Mouse (Mus musculus) fat pad, adult 2 months (tissue): Measurements from ENCODE around the gene Plscr1.

Experiments
- DNase-seq: peaks from one replicate; pipeline ENCODE4 v3.0.0-alpha.2; 2011; ENCODE audit warnings: low read depth, low spot score; ENCODE audit errors: extremely low read depth

Plscr1 gene

GRCm38 (mm10) chr9:92249447-92249852 is at the start of gene Plscr1:
TSS of gene Plscr1 (plus strand) at chr9:92249750.
- DNase-seq: no peak

- no peak for DNase-seq
Observed at GRCm38 (mm10) chr9:92204397-92204796, 45.2 kb upstream of the Plscr1 start.

GRCm38 (mm10) chr9:92207307-92207706 is 42.2 kb upstream of the Plscr1 start:
- no peak for DNase-seq

GRCm38 (mm10) chr9:92207757-92208156 is 41.8 kb upstream of the Plscr1 start:
- no peak for DNase-seq

- no peak for DNase-seq
Observed at GRCm38 (mm10) chr9:92209850-92210249, 39.7 kb upstream of the Plscr1 start.

- DNase-seq: no peak
Observed at GRCm38 (mm10) chr9:92210386-92210967, 39.1 kb upstream of the Plscr1 start.

GRCm38 (mm10) chr9:92211048-92211447 is 38.5 kb upstream of the Plscr1 start:
- DNase-seq: no peak

- no peak for DNase-seq
Observed at GRCm38 (mm10) chr9:92217484-92217883, 32.1 kb upstream of the Plscr1 start.

GRCm38 (mm10) chr9:92217896-92218295 is 31.7 kb upstream of the Plscr1 start:
- no peak for DNase-seq

GRCm38 (mm10) chr9:92220151-92220550 is 29.4 kb upstream of the Plscr1 start:
- DNase-seq: no peak

GRCm38 (mm10) chr9:92221480-92221879 is 28.1 kb upstream of the Plscr1 start:
- no peak for DNase-seq

GRCm38 (mm10) chr9:92224598-92225231 is 24.8 kb upstream of the Plscr1 start:
- DNase-seq: no peak

- DNase-seq: no peak
Observed at GRCm38 (mm10) chr9:92226127-92226655, 23.4 kb upstream of the Plscr1 start.

- DNase-seq: no peak
Observed at GRCm38 (mm10) chr9:92226795-92227194, 22.8 kb upstream of the Plscr1 start.

GRCm38 (mm10) chr9:92228867-92229832 is 20.4 kb upstream of the Plscr1 start:
- no peak for DNase-seq

- no peak for DNase-seq
Observed at GRCm38 (mm10) chr9:92229833-92230205, 19.7 kb upstream of the Plscr1 start.

- DNase-seq: no peak
Observed at GRCm38 (mm10) chr9:92234901-92235458, 14.6 kb upstream of the Plscr1 start.

- no peak for DNase-seq
Observed at GRCm38 (mm10) chr9:92248773-92249446, 640 bp upstream of the Plscr1 start.

- no peak for DNase-seq
Observed at GRCm38 (mm10) chr9:92249987-92250772, 630 bp downstream of the Plscr1 start.

- no peak for DNase-seq
Observed at GRCm38 (mm10) chr9:92252718-92253117, 3.2 kb downstream of the Plscr1 start.
